Comparison of ENCODE assay signal across 21 mouse cellular contexts in the genomic region with DNA sequence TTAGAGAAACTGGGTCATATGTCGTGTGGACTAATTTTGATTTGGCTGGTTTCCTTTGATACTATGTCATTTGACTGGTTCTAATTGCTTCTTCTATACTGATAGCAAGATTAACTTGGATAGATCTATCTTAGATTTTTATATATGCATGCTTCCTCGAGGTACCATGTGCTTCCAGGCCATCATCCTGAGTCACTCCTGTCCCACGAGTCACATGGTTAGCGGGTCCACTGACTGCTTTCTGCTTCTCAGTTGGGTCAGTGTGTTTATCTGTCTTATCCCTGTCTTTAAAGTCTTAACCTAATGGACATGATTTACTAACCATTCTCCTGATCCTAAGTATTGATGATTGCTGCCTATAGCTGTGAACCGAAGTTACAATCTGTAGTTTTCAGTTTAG.
"Had no signal": no experiment of that assay in that cellular context is flagged by ENCODE, and none has a peak within 500 bp of the region (broad histone marks: within the 10 kb centered on the region; RNA-seq: fewer than 3 reads in every experiment).

No protein-coding gene starts in this region.

- H3K27ac ChIP-seq: liver, embryonic 15.5 days; lung, embryonic 15.5 days; macrophage; midbrain, embryonic 13.5 days; midbrain, embryonic 15.5 days; neural tube, embryonic 13.5 days had no signal

- H3K9me3 ChIP-seq: liver, embryonic 15.5 days; lung, embryonic 15.5 days; megakaryocyte, embryonic 14.5 days; midbrain, embryonic 13.5 days; midbrain, embryonic 15.5 days; neural tube, embryonic 13.5 days had no signal

- ATAC-seq: liver, postnatal 0 days; lung, postnatal 0 days; midbrain, embryonic 13.5 days; midbrain, embryonic 15.5 days had no signal

- H3K4me3 ChIP-seq: liver, embryonic 15.5 days; lung, embryonic 15.5 days; megakaryocyte, embryonic 14.5 days; midbrain, embryonic 13.5 days; midbrain, embryonic 15.5 days; neural tube, embryonic 13.5 days had no signal

- DNase-seq: liver, postnatal 0 days; lung, adult 2 months; lung, postnatal 14 days; lung, postnatal 36 days; retina, postnatal 1 day; right cerebral cortex, adult 18-20 months; right cerebral cortex, postnatal 25 days; right cerebral cortex, postnatal 4 days; spleen, adult 18-20 months; thymus, adult 2 months; thymus, postnatal 25 days; thymus, postnatal 4 days had no signal

- H3K27me3 ChIP-seq: liver, embryonic 15.5 days; lung, embryonic 15.5 days; megakaryocyte, embryonic 14.5 days; midbrain, embryonic 13.5 days; midbrain, embryonic 15.5 days; neural tube, embryonic 13.5 days had no signal

- H3K36me3 ChIP-seq: liver, embryonic 15.5 days; lung, embryonic 15.5 days; midbrain, embryonic 13.5 days; midbrain, embryonic 15.5 days; neural tube, embryonic 13.5 days had no signal

- H3K4me1 ChIP-seq: midbrain, embryonic 15.5 days; neural tube, embryonic 13.5 days had no signal

- H3K4me2 ChIP-seq: liver, embryonic 15.5 days; lung, embryonic 15.5 days; midbrain, embryonic 11.5 days; midbrain, embryonic 13.5 days; midbrain, embryonic 15.5 days; neural tube, embryonic 13.5 days had no signal

- H3K9ac ChIP-seq: liver, embryonic 15.5 days; liver, postnatal 0 days; lung, embryonic 15.5 days; midbrain, embryonic 13.5 days; midbrain, embryonic 15.5 days; neural tube, embryonic 13.5 days had no signal
